In the genomic region with DNA sequence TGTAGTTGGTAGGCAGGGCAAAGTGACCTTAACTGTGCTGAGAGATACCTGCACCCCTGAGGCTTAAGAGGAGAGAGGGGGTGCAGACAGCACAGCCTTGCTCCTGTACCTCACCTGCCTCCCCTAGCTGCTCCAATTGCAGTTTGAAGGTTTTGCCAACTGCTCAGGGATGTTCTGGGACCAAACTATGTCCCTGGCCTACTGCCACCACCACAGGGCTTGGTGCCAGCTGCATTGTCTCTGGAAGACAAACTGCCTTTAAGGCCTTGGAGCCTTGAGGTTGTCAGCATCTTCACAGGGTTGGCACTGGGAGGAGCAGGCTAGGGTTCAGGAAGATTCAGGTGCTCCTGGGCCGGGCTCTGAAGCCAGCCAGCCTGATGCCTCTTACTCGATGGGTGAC, we compare ENCODE assay signal across 12 mouse cellular contexts.
DNase-seq lines count a peak whose midpoint lies in the region; TF ChIP-seq lines count a peak whose summit lies in the region.
"Had no signal": no experiment of that assay in that cellular context is flagged by ENCODE, and none has a peak within 500 bp of the region (broad histone marks: within the 10 kb centered on the region; RNA-seq: fewer than 3 reads in every experiment).

No protein-coding gene starts in this region.

- H3K27me3 ChIP-seq in kidney, adult 2 months (replicated peaks; ENCODE audit: control insufficient read depth, insufficient read depth, low read length), result no peaks in the 10 kb centered on the region
- H3K27me3 ChIP-seq: forebrain, embryonic 15.5 days; lung, embryonic 15.5 days had no signal

- no peak for TF ChIP-seq POLR2A in kidney, adult 2 months (IDR thresholded peaks at IDR 0.05; ENCODE audit: low read depth, low read length)

- 48% methylated on average over 2 of the region's 2 CpGs for WGBS in kidney, adult 2 months

- TF ChIP-seq CTCF in kidney, adult 2 months (conservative IDR thresholded peaks at IDR 0.05; ENCODE audit: insufficient read depth, insufficient read length, low read depth, low read length), result no peak

- no peak overlapping the region for H3K27ac ChIP-seq in kidney, adult 2 months (ENCODE audit: insufficient read depth, low read depth, low read length)
- H3K27ac ChIP-seq: forebrain, embryonic 15.5 days; left cerebral cortex, adult 2 months; lung, embryonic 15.5 days had no signal

- H3K4me3 ChIP-seq in kidney, adult 2 months (ENCODE audit: insufficient read depth, low read depth, low read length), result no peak overlapping the region
- H3K4me3 ChIP-seq: forebrain, embryonic 15.5 days; left cerebral cortex, adult 2 months; lung, embryonic 15.5 days had no signal

- DNase-seq in kidney, adult 2 months, result peak; percentile 59
- DNase-seq in kidney, adult 11 months, result no peak
- DNase-seq in right cerebral cortex, postnatal 14 days, result peak; percentile 10
- DNase-seq in right cerebral cortex, postnatal 36 days (ENCODE audit: low spot score in 2 of 2), result no peak
- peak; percentile 47 to 65 for DNase-seq in adrenal gland, postnatal 4 days (ENCODE audit: low spot score in 2 of 2)
- DNase-seq in ovary, adult 18-20 months (ENCODE audit: low spot score), result peak; percentile 7
- DNase-seq in embryo, embryonic 10.5 days (ENCODE audit: low spot score), result no peak
- DNase-seq in frontal cortex, postnatal 14 days (ENCODE audit: low spot score in 2 of 2), result no peak
- DNase-seq: right cerebral cortex, postnatal 25 days had no signal

- peaks cover 5% of the 10 kb centered on the region; the same call in 1 of the 2 replicates for H3K4me1 ChIP-seq in kidney, adult 2 months (ENCODE audit: control insufficient read depth, insufficient read depth, low read length)
- H3K4me1 ChIP-seq: forebrain, embryonic 15.5 days had no signal

- no peaks in the 10 kb centered on the region for H3K36me3 ChIP-seq in kidney, adult 2 months (ENCODE audit: control insufficient read depth, insufficient read depth, low read length)
- H3K36me3 ChIP-seq: forebrain, embryonic 15.5 days; lung, embryonic 15.5 days had no signal

Comparison
In these comparisons a context has a peak if more than half of its experiments do, and no peak if none do; other contexts are left out.
1. DNase-seq: peak in kidney, adult 2 months (single experiment), right cerebral cortex, postnatal 14 days (single experiment), adrenal gland, postnatal 4 days (2 of 2) and ovary, adult 18-20 months (single experiment); none in kidney, adult 11 months (single experiment), right cerebral cortex, postnatal 36 days (0 of 2), embryo, embryonic 10.5 days (single experiment) and frontal cortex, postnatal 14 days (0 of 2).